Mouse (Mus musculus) liver, embryonic 16.5 days (tissue): ENCODE data around the gene Gm32742. TPM values are rescaled to one million over a fixed set of nuclear protein-coding genes. Genes with fewer than 3 reads are reported as not detected.
A peak's percentile ranks its signal among the peaks of the same experiment; 100 is the strongest.

ENCODE experiments used
- ATAC-seq: fragments of 200-750 bp; cut with Nextera tagmentation; 2 replicates; pipeline ENCODE4 v1.8.0; 2017; ENCODE audit warnings: low read depth, mild to moderate bottlenecking, moderate number of reproducible peaks, moderate library complexity
- H3K27ac ChIP-seq: fragments of 300-500 bp; sonication (generic); 2 replicates; pipeline ENCODE4 v1.5.1; 2014; ENCODE audit warnings: mild to moderate bottlenecking, low read length
- H3K27me3 ChIP-seq: fragments of 300-500 bp; sonication (generic); 2 replicates; pipeline ENCODE4 v1.6.1; 2014; ENCODE audit warnings: low read depth, low read length, mixed read lengths; ENCODE audit not compliant: control insufficient read depth, insufficient read depth
- H3K36me3 ChIP-seq: fragments of 300-500 bp; sonication (generic); 2 replicates; pipeline ENCODE4 v1.6.1; 2014; ENCODE audit warnings: mild to moderate bottlenecking; ENCODE audit not compliant: control insufficient read depth, insufficient read depth
- H3K4me1 ChIP-seq: fragments of 300-500 bp; sonication (generic); 2 replicates; pipeline ENCODE4 v1.6.1; 2014; ENCODE audit warnings: low read depth, low read length, mixed read lengths; ENCODE audit not compliant: control insufficient read depth
- H3K4me2 ChIP-seq: fragments of 300-500 bp; sonication (generic); 2 replicates; pipeline ENCODE4 v1.6.1; 2014; ENCODE audit warnings: low read depth, low read length, mixed read lengths
- H3K4me3 ChIP-seq: fragments of 300-500 bp; sonication (generic); 2 replicates; pipeline ENCODE4 v1.5.1; 2014; ENCODE audit warnings: low read depth, mild to moderate bottlenecking, low read length
- H3K9ac ChIP-seq: fragments of 300-500 bp; sonication (generic); 2 replicates; pipeline ENCODE4 v1.6.1; 2014; ENCODE audit warnings: low read depth, low read length
- H3K9me3 ChIP-seq: fragments of 300-500 bp; sonication (generic); replicated peaks from 2 replicates; pipeline ENCODE4 v1.6.1; 2016; ENCODE audit warnings: low read length; ENCODE audit not compliant: control insufficient read depth
- WGBS: fragments of 180-500 bp; shearing (Covaris S2); extraction: QIAGEN DNeasy Blood & Tissue Kit; methylation state at CpG from one replicate; pipeline ENCODE4 v1.1.7; 2014; ENCODE audit not compliant: insufficient replicate concordance; 5-methylcytosine and 5-hydroxymethylcytosine counted together
- polyA plus RNA-seq: library from polyadenylated mRNA; unstranded; fragments of >200 nt; fragmentation: Nextera tagmentation; extraction: Ambion mirVana; gene quantifications from 2 replicates; pipeline ENCODE4 v1.2.1, GENCODE M21; 2015

The Gm32742 gene
- polyA plus RNA-seq = 0.01 TPM in 1 of 2 replicates, not detected in the other

DNA sequence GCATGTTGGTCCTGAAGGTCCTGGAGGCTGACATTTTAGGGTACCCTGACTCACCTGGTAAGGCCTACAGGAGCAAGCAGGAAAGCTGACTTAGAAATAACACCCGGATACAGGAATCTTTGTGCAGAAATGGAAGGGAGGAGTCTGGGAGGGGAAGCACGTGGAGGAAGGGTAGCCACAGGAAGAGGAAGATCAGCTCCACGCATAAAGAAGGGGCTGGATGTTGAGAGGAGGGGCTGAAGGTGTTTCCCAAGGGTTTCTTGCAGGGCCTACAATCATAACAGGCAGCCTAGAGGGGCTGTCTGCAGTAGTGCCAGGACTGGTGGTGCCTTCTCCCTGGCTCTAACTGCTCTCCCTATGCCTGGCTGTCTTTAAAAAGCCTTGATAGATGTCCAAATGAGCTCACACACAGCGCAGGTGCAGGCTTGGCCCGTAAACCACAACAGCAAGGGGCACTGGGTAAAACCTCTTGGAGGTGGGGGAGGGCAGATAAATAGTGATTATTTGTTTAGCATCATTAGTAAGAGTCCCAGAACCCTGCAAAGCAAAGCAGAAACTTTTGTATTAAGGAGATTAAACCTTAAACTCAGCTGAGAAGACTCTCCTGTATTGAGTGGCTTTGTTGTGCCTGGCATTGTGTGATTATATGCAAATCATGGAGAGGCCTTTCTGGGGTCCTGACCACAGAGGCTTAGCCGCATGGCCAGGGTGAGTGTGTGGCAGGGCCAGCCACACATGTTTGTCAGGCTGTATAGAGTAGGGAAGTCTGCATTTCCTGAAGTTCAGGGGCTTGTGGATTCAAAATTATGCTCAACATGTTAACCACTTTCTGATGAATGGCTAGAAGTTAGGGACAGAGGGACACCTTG lies at the start of gene Gm32742:
Gene Gm32742 (minus strand): TSS at position 206 of the 869 bp plus-strand sequence.
- Histone ChIP-seq H3K4me1 (no peaks in the 10 kb centered on the region), H3K36me3 (no peaks in the 10 kb centered on the region), H3K27me3 (no peaks in the 10 kb centered on the region), H3K4me2 (no peak within 1 kb of the TSS), H3K9ac (no peak within 1 kb of the TSS), H3K9me3 (no peaks in the 10 kb centered on the region), H3K4me3 (no peak within 1 kb of the TSS), H3K27ac (no peak within 1 kb of the TSS)
- 16% methylated on average over 6 of the region's 6 CpGs for WGBS
- ATAC-seq = no peak

DNA sequence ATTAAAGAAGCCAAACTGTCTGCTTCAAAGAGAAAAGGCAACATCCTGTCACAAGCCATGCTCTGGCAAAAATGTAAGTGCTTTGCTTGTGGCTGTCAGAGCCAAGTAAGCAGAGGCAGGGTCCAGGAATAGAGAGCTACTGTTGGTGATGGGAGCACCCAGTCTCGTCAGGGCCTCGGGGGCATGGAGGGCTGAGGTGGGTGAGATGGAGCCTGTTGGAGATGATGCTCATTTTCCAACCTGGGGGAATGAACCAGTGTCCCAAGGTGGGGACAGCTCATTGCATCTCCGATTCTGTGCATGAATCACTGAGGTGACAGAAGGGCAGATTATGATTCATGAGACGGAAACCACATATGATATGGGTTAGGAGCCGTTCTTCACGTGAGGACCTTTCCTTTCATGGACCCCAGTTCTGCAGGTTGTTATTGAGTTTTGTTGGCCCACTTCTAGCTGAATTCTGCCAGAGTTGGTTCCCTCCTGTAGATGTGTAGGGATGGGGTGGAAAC lies 48.5 kb upstream of the Gm32742 start:
- H3K4me2 ChIP-seq = no peak overlapping the region
- H3K9me3 ChIP-seq = no peaks in the 10 kb centered on the region
- no peaks in the 10 kb centered on the region for H3K27me3 ChIP-seq
- H3K36me3 ChIP-seq = no peaks in the 10 kb centered on the region
- 59% methylated on average over 6 of the region's 6 CpGs for WGBS
- no peak overlapping the region for H3K9ac ChIP-seq
- no peak for ATAC-seq
- no peak overlapping the region for H3K4me3 ChIP-seq
- H3K27ac ChIP-seq = no peak overlapping the region
- no peaks in the 10 kb centered on the region for H3K4me1 ChIP-seq

DNA sequence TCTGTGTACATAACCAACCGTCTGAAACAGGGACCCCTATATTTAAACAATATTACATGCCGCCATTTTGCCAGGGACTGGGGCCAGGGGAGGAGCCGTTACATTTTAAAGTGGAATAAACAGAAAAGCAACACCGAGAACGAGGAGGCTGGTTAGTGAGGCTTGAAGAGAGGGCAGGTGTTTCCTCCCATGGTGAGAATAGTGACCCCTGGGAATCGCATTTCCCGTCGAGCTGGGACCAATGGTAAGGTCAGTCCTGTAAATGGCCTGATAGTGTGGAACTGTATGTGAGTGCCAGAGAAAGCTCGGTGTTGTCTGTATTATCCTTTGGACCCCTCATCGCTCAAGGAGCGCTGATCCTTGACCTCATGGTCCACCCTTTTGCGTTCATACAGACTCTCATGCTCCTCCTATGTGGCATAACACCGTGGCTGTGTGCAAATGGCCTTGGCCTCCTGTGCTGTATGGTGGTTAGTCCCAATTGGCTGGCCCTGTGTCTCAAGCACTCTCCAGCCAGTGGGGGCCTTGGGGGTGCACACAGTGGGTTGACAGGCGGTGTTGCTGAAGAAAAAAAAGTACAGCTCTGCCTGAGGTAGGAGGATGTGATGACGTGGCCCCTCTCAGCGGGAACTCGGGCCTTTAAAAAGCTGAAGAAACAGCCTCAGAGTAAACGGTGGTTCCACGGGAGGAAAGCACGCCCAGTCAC lies 47.9 kb upstream of the Gm32742 start, which contains the start of gene Pou2af1:
Gene Pou2af1 (plus strand): TSS at position 686 of the 706 bp plus-strand sequence.
- Histone ChIP-seq H3K4me1 (no peaks in the 10 kb centered on the region), H3K4me2 (no peak within 1 kb of the TSS), H3K9me3 (no peaks in the 10 kb centered on the region), H3K27ac (peak within 1 kb of the TSS; percentile 50; the same call in 1 of the 2 replicates), H3K4me3 (no peak within 1 kb of the TSS), H3K36me3 (no peaks in the 10 kb centered on the region), H3K9ac (no peak within 1 kb of the TSS), H3K27me3 (no peaks in the 10 kb centered on the region)
- no peak for ATAC-seq
- WGBS = 68% methylated on average over 20 of the region's 20 CpGs

DNA sequence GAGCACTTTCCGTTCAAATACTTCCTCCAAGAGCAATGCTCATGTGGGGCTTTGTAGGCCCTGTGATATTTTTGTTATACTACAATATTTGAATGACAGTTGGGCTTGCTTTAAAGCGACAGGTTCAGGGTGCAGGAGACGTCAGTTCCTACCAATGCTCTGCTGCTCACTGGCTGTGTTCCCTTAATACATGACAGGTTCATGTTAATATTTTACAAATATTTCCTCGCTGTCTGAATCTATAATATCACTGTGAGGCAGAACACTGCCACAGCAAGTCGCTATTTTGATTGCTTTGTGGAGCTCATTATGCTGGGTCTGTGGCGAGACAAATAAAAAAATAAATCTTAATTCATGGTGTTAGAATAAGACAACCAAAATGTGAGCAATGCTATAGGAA lies 45.9 kb upstream of the Gm32742 start:
- Histone ChIP-seq H3K36me3 (no peaks in the 10 kb centered on the region), H3K4me3 (no peak overlapping the region), H3K9me3 (no peaks in the 10 kb centered on the region), H3K27me3 (no peaks in the 10 kb centered on the region), H3K4me1 (no peaks in the 10 kb centered on the region), H3K4me2 (no peak overlapping the region), H3K27ac (no peak overlapping the region), H3K9ac (no peak overlapping the region)
- 35% methylated on average over 6 of the region's 6 CpGs for WGBS
- no peak for ATAC-seq

DNA sequence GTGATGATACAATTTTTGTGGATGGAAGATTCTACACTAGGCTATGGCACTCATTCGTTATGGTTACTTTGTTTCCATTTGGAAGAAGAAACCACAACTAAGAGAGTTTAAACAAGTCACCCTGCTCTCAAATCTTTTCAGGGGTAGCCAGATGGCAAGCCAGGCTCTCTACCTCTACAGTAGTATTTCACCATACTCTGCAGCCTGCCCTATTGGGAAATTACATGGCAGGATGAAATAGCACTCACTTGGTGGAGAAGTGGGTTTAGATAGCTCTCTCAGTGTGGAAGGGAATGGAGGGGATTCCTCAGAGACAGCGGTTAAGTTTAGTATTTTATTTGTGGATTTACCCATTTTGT lies 43.6 kb upstream of the Gm32742 start:
- no peaks in the 10 kb centered on the region for H3K27me3 ChIP-seq
- H3K4me2 ChIP-seq = no peak overlapping the region
- ATAC-seq = no peak
- H3K4me3 ChIP-seq = no peak overlapping the region
- no peaks in the 10 kb centered on the region for H3K36me3 ChIP-seq
- no peak overlapping the region for H3K27ac ChIP-seq
- no peaks in the 10 kb centered on the region for H3K4me1 ChIP-seq
- no peaks in the 10 kb centered on the region for H3K9me3 ChIP-seq
- 61% methylated on average over 2 of the region's 2 CpGs for WGBS
- no peak overlapping the region for H3K9ac ChIP-seq

DNA sequence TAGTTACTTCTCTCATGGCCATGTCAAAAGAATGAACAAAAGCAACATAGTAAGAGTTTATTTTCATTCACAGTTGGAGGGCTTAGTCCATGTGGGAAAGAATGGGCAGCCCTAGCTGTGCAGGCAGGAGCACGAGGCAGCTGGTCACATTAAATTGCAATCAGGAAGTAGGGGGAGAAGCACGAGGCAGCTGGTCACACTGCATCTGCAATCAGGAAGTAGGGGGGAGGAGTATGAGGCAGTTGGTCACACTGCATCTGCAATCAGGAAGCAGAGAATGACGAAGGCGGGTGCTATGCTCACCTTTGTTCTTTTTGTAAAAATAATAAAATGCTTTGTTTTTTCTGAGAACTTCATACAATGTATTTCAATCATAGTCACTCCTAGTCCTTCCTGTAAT lies 29.5 kb upstream of the Gm32742 start:
- no peak overlapping the region for H3K27ac ChIP-seq
- H3K9ac ChIP-seq = no peak overlapping the region
- 47% methylated on average over 4 of the region's 4 CpGs for WGBS
- H3K9me3 ChIP-seq = no peaks in the 10 kb centered on the region
- no peaks in the 10 kb centered on the region for H3K36me3 ChIP-seq
- H3K27me3 ChIP-seq = no peaks in the 10 kb centered on the region
- ATAC-seq = no peak
- no peaks in the 10 kb centered on the region for H3K4me1 ChIP-seq
- H3K4me2 ChIP-seq = no peak overlapping the region
- no peak overlapping the region for H3K4me3 ChIP-seq

DNA sequence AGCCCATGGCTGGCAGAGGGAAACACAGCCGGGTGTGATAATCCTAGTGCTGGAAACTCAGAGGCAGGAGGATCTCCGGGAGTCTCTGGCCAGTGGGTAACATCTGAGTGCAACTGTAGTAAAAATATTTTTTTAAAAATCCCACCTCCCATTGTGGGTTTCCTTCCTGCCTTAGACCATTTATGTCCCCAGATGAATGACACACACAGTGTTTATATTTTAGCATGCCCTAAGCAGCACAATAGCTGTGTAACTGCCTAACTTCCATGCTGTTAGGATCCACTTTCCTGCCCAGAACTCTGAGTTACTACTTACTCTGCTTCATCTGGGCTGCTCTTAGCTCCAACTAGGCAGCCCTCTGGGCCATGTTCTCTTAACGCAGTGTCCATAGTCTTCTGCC lies 25.3 kb upstream of the Gm32742 start:
- H3K27ac ChIP-seq = no peak overlapping the region
- no peaks in the 10 kb centered on the region for H3K27me3 ChIP-seq
- no peaks in the 10 kb centered on the region for H3K4me1 ChIP-seq
- H3K36me3 ChIP-seq = no peaks in the 10 kb centered on the region
- H3K9me3 ChIP-seq = no peaks in the 10 kb centered on the region
- ATAC-seq = no peak
- H3K9ac ChIP-seq = no peak overlapping the region
- no peak overlapping the region for H3K4me3 ChIP-seq
- H3K4me2 ChIP-seq = no peak overlapping the region
- 43% methylated on average over 3 of the region's 3 CpGs for WGBS

DNA sequence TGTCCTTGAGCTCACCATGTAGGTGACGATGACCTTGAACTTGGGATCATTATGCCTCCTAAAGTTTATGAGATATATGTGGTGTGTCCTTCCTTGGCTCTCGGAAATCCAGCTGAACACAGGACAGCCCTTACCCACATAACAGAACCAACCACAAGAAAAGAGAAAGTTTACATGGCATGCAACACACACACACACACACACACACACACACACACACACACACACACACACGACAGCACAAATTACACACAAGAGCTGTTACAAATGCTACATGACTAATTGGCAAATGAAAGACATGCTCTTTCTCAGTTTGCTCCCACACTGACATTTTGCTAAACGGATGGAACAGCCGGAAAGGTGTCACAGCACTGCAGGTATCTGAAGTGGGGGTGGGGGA lies 20.6 kb upstream of the Gm32742 start:
- no peak overlapping the region for H3K4me2 ChIP-seq
- H3K4me1 ChIP-seq = no peaks in the 10 kb centered on the region
- no peak overlapping the region for H3K4me3 ChIP-seq
- H3K9me3 ChIP-seq = no peaks in the 10 kb centered on the region
- ATAC-seq = no peak
- no peak overlapping the region for H3K27ac ChIP-seq
- H3K36me3 ChIP-seq = no peaks in the 10 kb centered on the region
- 57% methylated on average over 5 of the region's 5 CpGs for WGBS
- no peak overlapping the region for H3K9ac ChIP-seq
- no peaks in the 10 kb centered on the region for H3K27me3 ChIP-seq

DNA sequence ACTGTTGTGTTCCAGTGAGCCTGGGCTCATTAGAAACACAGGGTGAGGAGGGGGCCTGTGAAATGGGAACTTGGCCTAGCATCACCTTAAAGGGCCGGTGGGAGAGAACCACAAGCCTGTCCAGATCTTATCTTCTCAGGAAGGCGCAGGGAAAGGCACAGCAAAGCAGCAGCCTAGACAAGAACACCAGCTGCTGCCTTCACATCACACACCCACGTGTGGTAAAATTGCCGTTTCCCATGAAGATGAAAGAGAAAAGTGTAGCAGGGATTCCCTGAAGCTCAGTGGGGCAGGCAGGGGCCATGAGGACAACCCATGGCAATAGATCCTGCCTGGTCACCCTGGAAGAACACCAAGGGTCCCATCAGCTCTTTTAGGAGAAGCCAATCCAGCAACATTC lies 20.1 kb upstream of the Gm32742 start:
- Histone ChIP-seq H3K27me3 (no peaks in the 10 kb centered on the region), H3K27ac (no peak overlapping the region), H3K4me3 (no peak overlapping the region), H3K9me3 (no peaks in the 10 kb centered on the region), H3K4me1 (no peaks in the 10 kb centered on the region), H3K36me3 (no peaks in the 10 kb centered on the region), H3K9ac (no peak overlapping the region), H3K4me2 (no peak overlapping the region)
- 25% methylated on average over 4 of the region's 4 CpGs for WGBS
- no peak for ATAC-seq
